Mouse (Mus musculus) hindbrain, embryonic 12.5 days (tissue): ENCODE measurements at regions not wholly inside any gene's neighbourhood (a gene's known extent, or its start where the extent isn't known, plus 50 kb on each side); places are given as distances from the start of the nearest gene placed in this dataset.
A peak's percentile ranks its signal among the peaks of the same experiment; 100 is the strongest.

ENCODE experiments used
- ATAC-seq: fragments of 200-750 bp; cut with Nextera tagmentation; 2 replicates; pipeline ENCODE4 v1.8.0; 2017; ENCODE audit warnings: moderate TSS enrichment; ENCODE audit not compliant: low FRiP score
- H3K27ac ChIP-seq: fragments of 300-500 bp; sonication (generic); 2 replicates; pipeline ENCODE4 v1.5.1; 2016; ENCODE audit warnings: mild to moderate bottlenecking
- H3K27me3 ChIP-seq: fragments of 300-500 bp; sonication (generic); 2 replicates; pipeline ENCODE4 v1.6.1; 2016; ENCODE audit warnings: mild to moderate bottlenecking
- H3K36me3 ChIP-seq: fragments of 300-500 bp; sonication (generic); 2 replicates; pipeline ENCODE4 v1.6.1; 2016; ENCODE audit warnings: mild to moderate bottlenecking
- H3K4me1 ChIP-seq: fragments of 300-500 bp; sonication (generic); 2 replicates; pipeline ENCODE4 v1.6.1; 2016
- H3K4me2 ChIP-seq: fragments of 300-500 bp; sonication (generic); replicated peaks from 2 replicates; pipeline ENCODE4 v1.6.1; 2016; ENCODE audit warnings: mild to moderate bottlenecking
- H3K4me3 ChIP-seq: fragments of 300-500 bp; sonication (generic); 2 replicates; pipeline ENCODE4 v1.5.1; 2016; ENCODE audit warnings: mild to moderate bottlenecking
- H3K9ac ChIP-seq: fragments of 300-500 bp; sonication (generic); 2 replicates; pipeline ENCODE4 v1.6.1; 2016; ENCODE audit warnings: mild to moderate bottlenecking, moderate library complexity
- H3K9me3 ChIP-seq: fragments of 300-500 bp; sonication (generic); replicated peaks from 2 replicates; pipeline ENCODE4 v1.6.1; 2016; ENCODE audit warnings: mild to moderate bottlenecking
- WGBS: fragments of 180-500 bp; shearing (Covaris S2); methylation state at CpG from one replicate; pipeline ENCODE4 v1.1.7; 2016; 5-methylcytosine and 5-hydroxymethylcytosine counted together

DNA sequence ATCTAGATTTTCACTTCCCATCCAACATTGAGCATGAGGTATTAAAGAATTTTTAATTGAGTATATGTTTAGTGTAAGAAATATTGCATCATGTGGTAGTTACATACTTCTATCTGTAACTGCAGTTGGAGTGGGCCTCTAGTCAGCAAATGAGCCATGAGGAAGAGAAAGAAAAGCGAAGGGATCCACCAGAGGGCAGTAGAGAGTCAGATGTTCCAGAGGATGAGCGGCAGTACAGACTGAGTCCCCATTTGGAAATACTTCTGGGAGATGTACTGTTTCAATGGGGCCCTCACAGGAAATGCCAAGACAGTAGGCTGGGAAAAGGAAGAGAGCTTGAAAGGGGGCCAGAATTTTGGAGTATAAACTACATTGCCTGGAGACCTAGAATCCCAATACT lies 221.2 kb downstream of the Myh15 start:
- no peaks in the 10 kb centered on the region for H3K36me3 ChIP-seq
- H3K27me3 ChIP-seq, result no peaks in the 10 kb centered on the region
- H3K4me3 ChIP-seq, result no peak overlapping the region
- WGBS, result 8% methylated on average over 2 of the region's 2 CpGs
- peak; percentile 69; the same call in 1 of the 2 replicates for ATAC-seq
- no peak overlapping the region for H3K27ac ChIP-seq
- no peak overlapping the region for H3K9ac ChIP-seq
- H3K4me2 ChIP-seq, result no peak overlapping the region
- no peaks in the 10 kb centered on the region for H3K4me1 ChIP-seq
- H3K9me3 ChIP-seq, result no peaks in the 10 kb centered on the region

DNA sequence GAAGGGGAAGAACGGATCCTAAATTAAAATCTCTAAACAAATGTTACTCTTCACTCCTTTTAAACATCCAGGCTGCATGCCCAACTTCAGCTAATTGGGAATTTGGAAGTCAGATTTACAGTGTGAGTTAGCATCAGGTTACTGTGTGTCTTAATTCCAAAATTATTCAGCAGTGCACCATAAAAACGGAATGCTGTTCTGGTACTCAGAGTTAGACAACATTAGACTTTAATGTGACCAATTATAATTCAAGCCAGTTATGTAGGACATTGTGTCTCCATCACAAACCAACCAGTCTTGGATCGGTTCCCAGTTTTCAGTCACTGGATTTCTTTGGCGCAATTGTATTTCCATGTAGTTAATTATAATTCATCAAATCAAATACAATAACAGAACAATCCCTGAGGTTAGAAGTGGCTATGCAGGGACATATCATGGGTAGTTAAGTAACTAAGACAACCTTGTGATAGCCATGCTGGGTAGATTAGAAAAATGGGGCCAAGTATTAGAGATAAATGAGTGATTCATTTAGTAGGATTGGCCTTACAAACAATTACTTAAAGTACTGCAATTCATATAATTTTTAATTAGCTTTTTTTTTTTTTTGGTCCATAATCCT lies 230.9 kb downstream of the Myh15 start:
- no peaks in the 10 kb centered on the region for H3K9me3 ChIP-seq
- WGBS, result 83% methylated on average over 4 of the region's 4 CpGs
- H3K27ac ChIP-seq, result no peak overlapping the region
- H3K4me1 ChIP-seq, result no peaks in the 10 kb centered on the region
- no peaks in the 10 kb centered on the region for H3K36me3 ChIP-seq
- no peak for ATAC-seq
- H3K9ac ChIP-seq, result no peak overlapping the region
- no peak overlapping the region for H3K4me3 ChIP-seq
- H3K27me3 ChIP-seq, result no peaks in the 10 kb centered on the region
- no peak overlapping the region for H3K4me2 ChIP-seq

DNA sequence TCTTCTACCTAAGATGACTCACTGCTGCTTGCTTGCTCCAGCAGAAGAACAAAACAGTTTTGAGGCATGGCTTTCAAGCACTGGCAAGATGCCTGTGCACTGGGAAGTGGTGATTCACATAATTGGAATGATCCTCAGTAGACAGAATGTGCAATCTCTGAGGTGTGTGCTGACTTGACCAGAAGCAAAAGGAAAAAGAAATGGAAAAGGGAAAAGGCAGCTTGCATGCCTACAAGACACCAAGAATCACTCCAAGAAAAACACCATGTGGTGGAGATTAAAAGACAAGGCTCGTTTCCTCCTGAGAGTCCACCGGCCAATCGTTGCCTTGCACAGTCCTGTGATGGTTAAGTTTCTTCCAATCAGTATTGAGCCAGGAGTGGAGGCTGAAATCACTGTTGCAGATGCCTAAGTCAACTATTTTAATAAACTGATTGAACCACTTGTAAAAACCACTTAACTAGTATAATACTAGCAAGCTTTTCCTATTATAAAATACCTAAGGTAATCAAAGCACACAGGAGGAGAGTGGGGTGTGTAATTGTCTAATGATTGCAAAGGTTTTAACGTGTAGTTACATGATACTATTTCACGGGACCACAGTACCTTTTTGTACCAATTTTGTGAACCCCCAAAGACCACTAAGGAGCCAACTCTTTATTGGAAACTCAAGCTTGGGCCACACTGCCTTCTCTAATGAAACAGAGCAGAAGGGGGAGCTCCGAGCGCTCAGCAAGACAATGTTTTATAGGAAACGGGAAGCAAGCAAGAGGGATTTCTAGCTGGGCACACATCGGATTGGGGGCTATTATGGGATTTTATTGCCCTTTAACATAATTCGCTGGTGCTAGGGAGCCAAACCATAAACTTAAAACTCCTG lies 232.2 kb downstream of the Myh15 start:
- no peak for ATAC-seq
- H3K9ac ChIP-seq, result no peak overlapping the region
- no peaks in the 10 kb centered on the region for H3K36me3 ChIP-seq
- H3K9me3 ChIP-seq, result no peaks in the 10 kb centered on the region
- H3K4me2 ChIP-seq, result no peak overlapping the region
- WGBS, result 85% methylated on average over 10 of the region's 10 CpGs
- no peak overlapping the region for H3K4me3 ChIP-seq
- no peaks in the 10 kb centered on the region for H3K4me1 ChIP-seq
- no peaks in the 10 kb centered on the region for H3K27me3 ChIP-seq
- no peak overlapping the region for H3K27ac ChIP-seq

- H3K27ac ChIP-seq, result no peak overlapping the region
- 66% methylated on average over 6 of the region's 6 CpGs for WGBS
- no peak overlapping the region for H3K4me3 ChIP-seq
- H3K4me2 ChIP-seq, result no peak overlapping the region
- H3K9ac ChIP-seq, result no peak overlapping the region
- H3K9me3 ChIP-seq, result no peaks in the 10 kb centered on the region
- H3K4me1 ChIP-seq, result no peaks in the 10 kb centered on the region
- H3K27me3 ChIP-seq, result no peaks in the 10 kb centered on the region
- ATAC-seq, result no peak
- H3K36me3 ChIP-seq, result no peaks in the 10 kb centered on the region
These were observed 246.5 kb downstream of the Myh15 start for GRCm38 (mm10) chr16:49303612-49304307.

- Histone ChIP-seq H3K4me2 (no peak overlapping the region), H3K27ac (no peak overlapping the region), H3K36me3 (no peaks in the 10 kb centered on the region), H3K4me3 (no peak overlapping the region), H3K4me1 (no peaks in the 10 kb centered on the region), H3K9me3 (no peaks in the 10 kb centered on the region), H3K27me3 (no peaks in the 10 kb centered on the region), H3K9ac (no peak overlapping the region)
- ATAC-seq, result no peak
- WGBS, result 80% methylated on average over 2 of the region's 2 CpGs
These were observed 247.1 kb downstream of the Myh15 start for GRCm38 (mm10) chr16:49304354-49304753.

DNA sequence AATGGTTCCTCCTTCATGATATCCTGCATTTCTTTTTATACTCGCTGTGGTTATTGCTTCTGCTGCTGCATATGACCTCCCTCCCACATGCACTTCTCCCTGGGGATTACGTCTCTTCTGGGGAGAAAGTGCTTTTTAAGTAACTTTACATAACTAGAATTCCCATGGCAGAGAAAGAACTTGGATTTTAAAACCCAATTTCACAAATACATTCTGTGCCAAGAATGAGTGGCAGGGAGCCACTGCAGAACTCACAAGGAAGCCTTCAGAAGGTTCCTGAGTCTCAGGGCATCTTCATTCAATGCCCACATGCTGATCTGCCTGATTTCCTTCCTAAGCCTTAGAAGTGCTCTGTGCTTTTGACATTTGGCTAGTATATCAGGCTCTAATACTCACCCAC lies 259.8 kb downstream of the Myh15 start:
- H3K9me3 ChIP-seq, result no peaks in the 10 kb centered on the region
- H3K4me2 ChIP-seq, result no peak overlapping the region
- no peaks in the 10 kb centered on the region for H3K27me3 ChIP-seq
- no peaks in the 10 kb centered on the region for H3K36me3 ChIP-seq
- WGBS, result 93% methylated on average over 2 of the region's 2 CpGs
- ATAC-seq, result no peak
- no peak overlapping the region for H3K27ac ChIP-seq
- no peak overlapping the region for H3K4me3 ChIP-seq
- H3K4me1 ChIP-seq, result no peaks in the 10 kb centered on the region
- no peak overlapping the region for H3K9ac ChIP-seq

GRCm38 (mm10) chr16:49319047-49319678 lies 261.9 kb downstream of the Myh15 start:
- 73% methylated on average over 4 of the region's 4 CpGs for WGBS
- Histone ChIP-seq H3K4me1 (no peaks in the 10 kb centered on the region), H3K4me2 (no peak overlapping the region), H3K4me3 (no peak overlapping the region), H3K27me3 (no peaks in the 10 kb centered on the region), H3K36me3 (no peaks in the 10 kb centered on the region), H3K9ac (no peak overlapping the region), H3K9me3 (no peaks in the 10 kb centered on the region), H3K27ac (no peak overlapping the region)
- no peak for ATAC-seq

DNA sequence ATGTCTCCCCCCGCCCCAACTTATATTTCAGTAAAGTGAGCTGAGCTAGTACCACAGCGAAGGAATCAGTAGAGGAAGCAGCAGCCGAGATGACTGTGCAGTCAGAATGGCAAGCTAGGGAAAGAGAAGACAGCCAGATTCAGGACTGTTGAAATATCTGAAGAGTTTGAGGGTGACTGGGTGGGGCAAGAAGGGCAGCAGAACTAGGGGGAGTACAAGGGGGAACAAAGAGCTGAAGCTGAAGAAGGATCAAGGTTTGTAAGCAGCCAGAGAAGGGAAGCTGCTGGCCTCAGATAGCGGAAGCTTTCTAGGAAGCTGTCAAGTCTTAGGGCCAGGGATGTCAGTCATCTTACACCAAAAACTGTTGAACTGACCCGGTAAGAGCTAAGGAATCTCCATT lies 262.5 kb downstream of the Myh15 start:
- no peak overlapping the region for H3K4me3 ChIP-seq
- no peak overlapping the region for H3K9ac ChIP-seq
- no peaks in the 10 kb centered on the region for H3K36me3 ChIP-seq
- WGBS, result 75% methylated on average over 5 of the region's 5 CpGs
- no peaks in the 10 kb centered on the region for H3K9me3 ChIP-seq
- H3K27ac ChIP-seq, result no peak overlapping the region
- no peak for ATAC-seq
- no peaks in the 10 kb centered on the region for H3K4me1 ChIP-seq
- H3K27me3 ChIP-seq, result no peaks in the 10 kb centered on the region
- H3K4me2 ChIP-seq, result no peak overlapping the region

GRCm38 (mm10) chr16:49321951-49322350 lies 264.7 kb downstream of the Myh15 start:
- Histone ChIP-seq H3K36me3 (no peaks in the 10 kb centered on the region), H3K4me3 (no peak overlapping the region), H3K4me1 (no peaks in the 10 kb centered on the region), H3K9me3 (no peaks in the 10 kb centered on the region), H3K4me2 (no peak overlapping the region), H3K27me3 (no peaks in the 10 kb centered on the region), H3K27ac (no peak overlapping the region), H3K9ac (no peak overlapping the region)
- ATAC-seq, result no peak
- WGBS, result 100% methylated on average over 1 of the region's 1 CpGs

DNA sequence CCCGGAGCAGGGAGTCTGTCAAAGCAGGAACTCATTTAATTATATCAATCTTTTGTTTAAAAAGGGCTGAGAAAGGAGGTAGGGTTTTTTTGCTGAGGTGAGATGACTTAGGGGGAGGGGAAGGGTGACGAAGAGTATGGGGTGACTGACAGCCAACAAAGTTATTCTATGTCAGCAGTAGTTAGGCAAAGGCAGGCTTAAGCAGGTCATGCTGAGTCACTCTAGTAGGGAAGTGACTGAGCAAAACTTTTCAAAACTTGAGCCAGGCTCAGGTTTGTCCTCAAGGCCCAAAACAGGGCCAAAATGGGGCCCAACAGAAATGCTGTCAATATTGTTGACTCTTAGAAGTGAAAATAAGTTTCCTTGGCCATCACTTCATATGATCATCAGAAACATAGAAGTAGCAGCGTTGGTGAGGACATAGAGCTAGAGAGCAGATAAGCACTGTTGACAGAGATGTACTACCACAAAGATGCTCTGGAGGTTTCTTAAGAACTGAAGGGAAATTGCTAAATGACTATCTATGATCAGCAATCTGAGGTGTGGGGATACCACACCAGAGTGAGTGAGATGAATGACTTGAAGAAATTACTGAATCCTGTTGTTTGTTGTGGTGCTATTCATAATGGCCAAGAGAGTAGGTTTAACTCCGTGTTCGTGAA lies 273.6 kb downstream of the Myh15 start:
- ATAC-seq, result no peak
- Histone ChIP-seq H3K9ac (no peak overlapping the region), H3K9me3 (no peaks in the 10 kb centered on the region), H3K4me3 (no peak overlapping the region), H3K4me1 (no peaks in the 10 kb centered on the region), H3K4me2 (no peak overlapping the region), H3K36me3 (no peaks in the 10 kb centered on the region), H3K27me3 (no peaks in the 10 kb centered on the region), H3K27ac (no peak overlapping the region)
- 83% methylated on average over 5 of the region's 5 CpGs for WGBS

GRCm38 (mm10) chr16:49332107-49332722 lies 274.9 kb downstream of the Myh15 start:
- Histone ChIP-seq H3K9ac (no peak overlapping the region), H3K27ac (no peak overlapping the region), H3K27me3 (no peaks in the 10 kb centered on the region)

More at GRCm38 (mm10) chr16:49332107-49332722, 274.9 kb downstream of the Myh15 start:
- Histone ChIP-seq H3K9me3 (no peaks in the 10 kb centered on the region), H3K36me3 (no peaks in the 10 kb centered on the region), H3K4me2 (no peak overlapping the region), H3K4me3 (no peak overlapping the region), H3K4me1 (no peaks in the 10 kb centered on the region)
- WGBS, result 80% methylated on average over 4 of the region's 5 CpGs
- no peak for ATAC-seq
